Mouse (Mus musculus): ENCODE measurements around the gene Asah2. TPM values are rescaled to one million over a fixed set of nuclear protein-coding genes. Genes with fewer than 3 reads are reported as not detected.
A peak's percentile ranks its signal among the peaks of the same experiment; 100 is the strongest.
"Not testable (repeated sequence)": the region's sequence is repeated elsewhere in the genome, so short reads cannot be mapped to it uniquely, and the experiment has no call there.

Gene Asah2
- total and polyA plus RNA-seq, 3 experiments, result 13.0 to 25.7 (median 20.5) TPM

DNA sequence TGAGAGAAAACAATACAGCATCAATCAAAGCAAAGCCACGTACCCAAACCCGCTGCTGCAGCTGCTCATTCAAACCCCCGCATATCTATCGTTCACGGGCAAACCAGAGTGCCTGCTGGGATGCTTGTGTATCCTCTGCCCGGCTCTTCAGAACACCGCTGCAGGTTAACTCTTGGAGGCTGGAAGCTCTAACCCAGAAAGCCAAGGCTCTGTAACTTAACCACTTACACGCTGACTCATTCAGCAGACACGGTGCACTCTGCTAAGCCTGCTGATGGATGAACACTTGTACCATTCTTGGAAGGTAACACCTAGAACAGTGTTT is 5.1 kb downstream of the Asah2 start:
- DNase-seq, result no peak

DNA sequence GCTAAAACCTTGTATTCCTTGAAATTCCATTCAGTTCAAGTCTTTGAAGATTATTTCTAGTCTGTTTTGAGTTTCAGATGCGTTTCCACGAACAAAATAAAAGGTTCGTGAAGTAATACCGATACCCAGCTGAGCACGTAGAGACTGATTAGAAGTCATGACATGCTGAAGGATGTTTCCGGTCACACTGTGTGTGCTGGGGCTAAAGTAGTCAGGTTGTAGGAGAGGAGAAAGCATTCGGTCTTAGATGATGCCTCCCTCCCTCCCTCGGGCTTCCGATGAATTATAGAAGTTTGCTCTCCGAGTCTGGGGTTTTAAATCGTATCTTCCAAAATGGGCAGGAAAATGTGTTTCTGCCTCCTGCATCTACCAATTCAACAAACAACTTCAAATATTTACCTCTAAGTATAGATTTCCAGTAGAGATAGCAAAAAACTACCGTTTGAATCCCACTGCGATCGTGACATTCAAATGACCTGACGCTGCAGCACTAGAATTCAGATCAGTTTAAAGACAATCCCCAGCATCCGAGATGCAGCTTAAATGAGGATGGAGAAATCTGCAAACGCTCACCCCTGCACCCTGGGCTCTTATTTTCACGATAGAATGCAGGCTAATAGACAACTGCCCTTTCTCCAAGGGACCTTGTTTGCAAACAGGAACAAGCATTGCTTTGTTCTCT is 5.6 kb downstream of the Asah2 start:
- DNase-seq, result no peak

DNA sequence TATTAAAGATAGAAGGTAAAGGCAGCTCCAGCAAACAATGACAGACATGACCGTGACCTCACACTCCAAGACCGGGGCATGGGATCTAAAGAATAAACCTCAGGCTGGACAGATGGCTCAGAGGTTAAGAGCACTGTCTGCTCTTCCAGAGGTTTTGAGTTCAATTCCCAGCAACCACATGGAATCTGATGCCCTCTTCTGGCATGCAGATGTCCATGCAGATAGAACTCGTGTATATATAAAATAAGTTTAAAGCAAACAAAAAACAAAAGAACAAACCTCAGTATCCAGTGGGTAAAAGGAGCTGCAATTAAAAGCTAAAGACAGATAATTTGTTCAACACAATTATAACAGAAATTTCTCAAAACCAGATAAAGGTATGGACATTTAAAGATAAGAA is 9.4 kb downstream of the Asah2 start:
- no peak for DNase-seq

DNA sequence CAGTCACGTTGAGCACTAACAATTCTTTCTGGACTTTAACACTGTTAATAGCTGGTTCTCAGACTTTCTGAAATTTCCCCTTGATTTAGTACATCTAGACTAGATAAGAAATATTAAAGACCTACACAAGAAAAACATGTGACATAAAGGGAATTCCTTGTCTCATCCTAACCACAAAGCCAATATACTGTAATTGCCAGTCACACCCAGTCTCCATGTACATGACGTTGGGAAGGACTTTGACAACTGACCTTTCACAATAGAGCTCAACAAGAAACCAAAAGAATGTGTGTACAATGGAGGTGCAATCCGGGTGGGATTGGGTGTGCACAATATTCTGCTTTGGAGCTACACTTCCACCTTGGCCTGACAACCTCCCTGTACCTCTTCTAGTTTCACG is 15.7 kb downstream of the Asah2 start:
- no peak for DNase-seq

DNA sequence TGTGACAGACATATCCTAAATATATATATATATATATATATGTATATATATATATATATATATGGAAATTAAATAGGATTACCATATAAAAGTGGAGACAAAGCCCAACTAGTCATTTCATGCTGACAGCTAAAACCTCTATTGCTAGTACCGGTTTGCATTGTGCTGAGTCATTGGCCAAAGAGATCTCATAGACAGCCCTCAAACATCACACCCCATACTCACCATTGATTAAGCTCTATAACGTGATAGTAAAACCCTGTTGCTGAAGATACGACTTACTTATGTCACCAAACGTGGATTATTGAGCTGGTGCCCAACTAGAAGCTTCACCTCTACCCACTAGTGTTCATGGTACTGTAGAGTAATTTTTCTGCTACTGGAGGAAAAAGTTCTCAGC is 17.2 kb downstream of the Asah2 start:
- DNase-seq, result no peak

DNA sequence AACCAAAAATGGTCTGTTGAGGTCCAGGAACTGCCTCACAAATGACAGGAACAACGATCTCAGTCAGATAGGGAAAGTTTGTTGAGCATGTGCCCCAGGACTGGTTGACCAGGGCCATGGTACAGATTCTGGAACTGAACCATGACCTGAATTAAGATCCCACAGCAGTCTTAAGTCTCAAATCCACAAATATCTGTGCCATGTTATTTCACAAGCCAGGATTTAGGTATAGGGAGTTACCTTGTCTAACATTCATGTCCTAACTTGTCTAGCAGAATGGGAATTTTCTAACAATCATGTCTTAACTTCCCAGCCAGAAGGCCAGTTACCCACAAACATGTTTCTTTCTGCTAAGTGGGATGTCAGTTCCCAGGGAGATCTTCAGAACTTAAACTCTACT is 19.4 kb downstream of the Asah2 start:
- no peak for DNase-seq

DNA sequence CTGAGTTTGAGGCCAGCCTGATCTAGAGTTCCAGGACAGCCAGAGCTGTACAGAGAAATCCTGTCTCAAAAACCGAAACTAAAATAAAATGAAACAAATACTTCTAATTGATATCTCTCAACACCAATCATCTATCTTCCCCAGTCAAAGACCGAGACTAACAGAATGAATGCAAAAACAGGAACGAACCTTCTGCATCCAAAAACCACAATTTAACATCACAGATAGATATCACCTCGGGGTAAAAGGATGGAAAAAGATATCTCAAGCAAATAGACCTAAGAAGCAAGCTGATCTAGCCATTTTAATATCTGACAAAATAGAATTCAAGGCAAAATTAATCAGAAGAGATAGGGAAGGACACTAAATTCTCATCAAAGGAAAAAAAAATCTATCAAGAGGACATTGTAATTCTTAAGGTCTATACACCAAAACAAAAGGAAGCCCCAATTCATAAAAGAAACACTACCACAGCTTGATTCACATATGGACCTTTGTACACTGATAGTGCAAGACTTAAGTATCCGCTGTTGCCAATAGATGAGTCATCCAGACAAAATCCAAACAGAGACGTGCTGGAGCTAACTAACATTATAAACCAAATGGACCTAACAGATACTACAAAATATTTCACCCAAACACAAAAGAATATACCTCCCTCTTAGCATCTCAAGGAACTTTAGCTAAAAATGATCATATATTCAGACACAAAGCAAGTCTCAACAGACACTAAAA is 20.1 kb downstream of the Asah2 start:
- DNase-seq, result no peak

DNA sequence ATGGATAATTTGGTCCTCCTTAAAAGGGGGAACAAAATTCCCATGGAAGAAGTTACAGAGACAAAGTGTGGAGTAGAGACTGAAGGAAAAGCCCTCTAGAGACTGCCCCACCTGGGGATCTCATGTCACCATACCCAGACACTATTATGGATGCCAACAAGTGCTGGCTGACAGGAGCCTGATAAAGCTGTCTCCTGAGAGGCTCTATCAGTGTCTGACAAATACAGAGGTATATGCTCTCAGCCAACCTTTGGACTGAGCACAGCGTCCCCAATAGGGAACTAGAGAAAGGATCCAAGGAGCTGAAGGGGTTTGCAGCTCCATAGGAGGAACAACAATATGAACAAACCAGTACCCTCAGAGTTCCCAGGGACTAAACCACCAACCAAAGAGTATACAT is 23.2 kb downstream of the Asah2 start:
- not testable (repeated sequence) for DNase-seq

DNA sequence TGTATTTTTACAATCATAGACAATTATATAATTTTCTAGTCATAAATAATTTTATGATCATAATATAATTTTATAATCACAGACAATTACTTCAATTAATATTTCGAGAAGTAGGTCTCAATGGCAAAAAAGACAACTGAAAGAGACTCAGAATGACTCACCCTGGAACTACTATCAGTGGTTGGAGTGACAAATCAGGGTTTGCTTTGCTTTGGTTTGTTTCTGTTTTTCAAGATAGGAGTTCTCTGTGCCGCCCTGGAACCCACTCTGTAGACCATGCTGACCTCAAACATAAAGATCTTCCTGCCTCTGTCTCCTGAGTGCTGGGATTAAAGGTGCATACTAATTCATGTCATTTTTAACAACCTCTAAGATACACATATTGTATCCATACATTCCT is 37.7 kb downstream of the Asah2 start:
- no peak for DNase-seq

DNA sequence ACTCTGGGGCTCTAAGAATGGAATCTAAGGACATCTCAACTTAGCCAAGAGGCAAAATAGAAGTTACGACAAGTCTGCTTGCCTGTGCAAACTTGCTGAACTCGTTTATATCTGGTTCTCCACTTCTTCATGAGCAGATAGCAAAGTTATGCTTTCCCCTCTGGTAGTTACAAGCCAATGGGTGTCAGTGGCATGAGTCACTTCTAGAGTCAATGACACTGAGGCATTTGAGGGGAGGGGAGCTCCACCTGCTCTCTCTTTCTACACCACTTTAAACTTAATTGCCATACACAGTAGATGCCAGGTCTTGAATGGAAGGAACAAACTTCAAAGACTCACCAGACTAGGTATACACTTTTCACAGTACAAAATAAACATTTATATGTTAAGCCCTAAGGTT is 38.4 kb downstream of the Asah2 start:
- peak; percentile 40 for DNase-seq

DNA sequence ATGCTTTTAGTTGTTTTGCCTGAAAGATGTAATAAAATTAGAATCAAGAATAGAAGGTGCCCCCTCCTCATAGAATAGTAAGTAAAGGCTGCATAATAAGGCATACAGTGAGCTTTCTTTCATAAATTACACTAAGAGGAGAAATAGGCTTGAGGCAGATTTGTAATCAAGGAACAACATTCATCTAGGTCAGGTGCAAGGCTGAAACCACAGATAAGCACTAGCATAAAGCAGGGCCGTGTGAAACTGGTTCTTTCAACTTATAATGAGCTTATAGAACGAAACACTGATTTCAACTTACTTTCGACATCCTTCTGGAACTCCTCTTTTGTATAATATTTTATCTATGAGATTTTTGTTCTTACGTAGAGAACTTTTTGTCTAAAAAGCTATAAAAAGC is 40.3 kb downstream of the Asah2 start:
- DNase-seq, result no peak

DNA sequence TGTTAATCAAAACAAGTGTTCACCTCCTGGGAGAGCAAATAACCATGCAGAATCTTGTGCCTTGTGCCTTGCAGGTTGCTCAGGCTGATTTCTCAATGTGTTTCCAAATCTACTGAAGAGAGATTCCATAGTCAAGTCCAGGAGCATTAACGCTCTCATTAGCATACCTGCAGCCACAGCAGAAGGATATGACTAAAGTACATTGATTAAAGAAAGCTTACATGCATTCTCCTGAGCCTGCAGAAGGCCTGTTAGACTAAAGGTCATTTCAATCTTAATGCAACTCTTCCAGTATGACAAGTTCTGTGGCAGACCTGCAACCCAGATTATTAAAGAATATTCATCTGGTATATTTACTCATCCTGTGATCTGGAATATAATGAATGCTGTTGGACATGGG is 46.7 kb downstream of the Asah2 start:
- DNase-seq, result no peak

DNA sequence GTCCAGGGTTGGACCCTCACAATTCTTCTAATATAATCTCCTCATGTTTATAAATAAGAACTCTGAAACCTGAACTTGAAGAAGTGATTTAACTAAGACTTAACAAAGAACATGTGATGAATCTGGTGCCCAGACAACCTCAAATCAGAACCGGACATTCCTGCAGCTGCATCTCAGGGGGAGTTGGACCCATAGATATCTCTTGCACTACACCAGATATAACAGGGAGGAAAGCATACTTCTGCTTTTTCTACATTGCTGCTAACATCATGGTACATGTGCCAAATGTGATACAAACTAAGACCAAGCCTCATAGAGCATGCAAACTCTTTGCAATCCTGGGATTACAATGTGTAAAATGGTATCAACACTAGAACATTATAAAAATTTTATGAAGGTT is 51.8 kb downstream of the Asah2 start:
- DNase-seq, result no peak

DNA sequence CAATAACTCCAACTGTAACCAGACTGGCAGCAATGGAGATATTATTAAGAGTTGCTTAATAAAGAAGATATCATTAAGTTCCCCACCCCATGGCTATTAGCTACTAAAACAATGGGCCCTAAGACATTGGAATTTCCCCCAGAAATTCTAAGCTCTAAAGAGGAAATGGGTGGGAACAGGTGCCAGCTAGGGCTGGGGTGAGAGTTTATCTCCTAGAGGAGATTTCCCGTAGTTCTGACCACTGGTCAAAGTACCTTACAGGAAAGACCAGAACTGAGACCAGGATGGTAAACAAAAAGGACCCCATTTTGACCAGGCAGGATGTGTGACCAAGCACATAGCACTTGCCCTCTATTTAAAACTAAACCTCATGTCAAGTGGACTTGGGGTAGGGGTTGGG is 52.3 kb downstream of the Asah2 start:
- DNase-seq, result no peak

DNA sequence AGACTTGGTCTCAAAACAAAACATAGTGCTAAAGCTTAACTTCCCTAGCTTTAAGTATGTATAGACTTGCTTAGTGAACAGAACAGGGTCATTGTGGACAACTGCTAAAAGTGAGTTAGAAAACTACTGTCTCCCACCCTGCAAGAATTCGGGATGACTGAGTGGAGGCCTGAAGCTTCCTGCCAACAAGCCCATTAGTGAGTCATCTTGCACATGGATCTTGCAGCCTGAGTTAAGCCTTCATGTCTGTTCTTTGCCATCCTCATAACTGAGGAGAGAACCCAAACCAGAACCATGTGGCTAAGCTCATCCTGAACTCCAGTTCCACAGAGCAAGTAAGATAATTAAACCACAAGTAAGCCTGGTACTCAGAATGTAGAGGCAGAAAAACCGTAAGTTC is 56.8 kb downstream of the Asah2 start:
- no peak for DNase-seq

DNA sequence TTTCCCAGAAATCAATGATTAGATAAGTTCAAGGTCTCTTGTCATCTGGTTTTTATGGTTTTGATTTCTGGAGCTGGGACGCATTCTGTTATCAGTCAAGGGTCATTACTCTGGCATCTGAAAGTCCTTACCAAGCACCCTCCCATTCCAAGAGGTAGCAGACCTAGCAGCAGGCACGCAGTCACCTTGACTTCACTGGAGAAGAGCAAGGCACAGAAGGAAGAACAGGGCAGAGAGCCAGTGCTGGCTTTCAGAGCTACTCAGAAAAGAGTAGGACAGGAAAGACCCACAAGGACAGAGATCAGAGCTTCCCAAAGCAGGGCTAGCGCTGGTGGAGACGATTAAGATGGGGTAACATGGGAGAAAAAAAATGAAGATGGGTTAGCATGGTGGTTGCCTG is 75.1 kb downstream of the Asah2 start:
- DNase-seq, result peak; percentile 46

DNA sequence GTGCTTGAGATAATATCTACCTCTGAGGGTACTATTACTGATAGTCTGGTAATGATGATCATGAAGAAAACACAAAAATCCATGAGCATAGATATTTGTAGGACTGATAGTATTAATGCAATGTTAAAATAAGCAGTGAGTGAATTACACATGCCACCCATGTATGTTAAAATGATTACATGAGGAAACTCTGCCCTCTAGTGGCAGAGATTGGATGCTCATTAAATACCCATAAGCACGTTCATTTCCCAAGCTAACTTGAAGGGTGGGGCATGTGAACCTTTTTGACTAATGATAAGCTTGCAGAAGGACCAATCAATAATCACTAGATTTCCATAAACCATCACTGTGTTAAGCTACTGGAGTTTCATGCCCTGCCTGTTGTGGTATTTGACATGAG is 77.6 kb downstream of the Asah2 start:
- DNase-seq, result peak; percentile 18

DNA sequence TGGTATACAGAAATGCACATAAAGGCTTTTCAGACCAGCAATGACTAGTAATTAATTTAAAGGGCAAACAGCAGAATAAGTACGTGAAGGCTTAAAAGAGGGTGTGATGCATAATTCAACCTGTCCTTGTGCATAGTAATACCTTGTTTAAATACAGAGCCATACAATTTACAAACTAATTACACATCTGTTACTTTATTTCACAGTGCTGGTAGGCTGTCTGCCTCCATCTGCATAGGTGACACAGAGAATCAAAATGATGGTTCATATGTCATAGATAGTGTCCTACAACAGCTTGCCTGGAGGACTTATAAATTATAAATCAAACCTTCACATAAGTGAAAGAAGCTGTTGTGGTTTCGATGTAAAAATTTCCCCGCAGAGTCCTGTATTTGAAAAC is 82.6 kb downstream of the Asah2 start:
- no peak for DNase-seq

DNA sequence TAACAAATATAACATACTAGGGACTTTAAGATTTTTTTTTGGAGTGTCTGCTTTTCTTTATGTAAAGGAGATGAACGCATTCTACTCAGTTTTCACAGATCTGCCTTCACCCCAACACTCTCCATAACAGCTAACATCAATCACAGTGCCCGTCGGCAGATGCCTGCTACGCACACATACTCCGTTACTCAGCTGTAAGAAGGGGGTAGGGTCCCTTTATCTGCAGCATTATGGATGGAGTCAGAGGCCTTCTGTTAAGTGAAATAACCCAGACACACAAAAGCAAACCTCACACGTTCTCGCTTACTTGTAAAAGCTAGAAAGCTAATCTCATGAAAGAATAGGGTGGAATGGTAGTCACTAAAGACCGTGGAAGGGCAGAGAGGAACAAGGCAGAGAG is 88.3 kb downstream of the Asah2 start:
- DNase-seq, result no peak

DNA sequence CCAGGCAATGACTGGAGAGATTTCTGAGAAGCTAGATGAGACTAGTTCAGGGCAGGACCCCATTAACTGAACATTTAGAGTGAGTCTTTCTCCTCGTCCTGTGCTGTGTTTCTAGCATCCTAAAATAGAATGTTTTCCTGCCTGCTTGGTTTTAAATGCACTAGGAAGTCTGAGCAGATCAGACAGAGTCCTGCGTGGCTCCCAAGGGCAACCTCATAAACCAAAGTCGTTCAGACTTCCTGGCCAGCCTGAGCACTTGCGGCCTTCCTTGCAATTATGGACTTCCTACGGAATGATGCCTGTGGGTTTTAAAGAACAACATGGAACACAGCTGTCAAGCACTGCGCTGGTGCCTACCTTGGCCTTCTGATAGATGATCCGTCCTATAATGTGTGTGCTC is 89.4 kb downstream of the Asah2 start:
- peak; percentile 7 for DNase-seq

DNA sequence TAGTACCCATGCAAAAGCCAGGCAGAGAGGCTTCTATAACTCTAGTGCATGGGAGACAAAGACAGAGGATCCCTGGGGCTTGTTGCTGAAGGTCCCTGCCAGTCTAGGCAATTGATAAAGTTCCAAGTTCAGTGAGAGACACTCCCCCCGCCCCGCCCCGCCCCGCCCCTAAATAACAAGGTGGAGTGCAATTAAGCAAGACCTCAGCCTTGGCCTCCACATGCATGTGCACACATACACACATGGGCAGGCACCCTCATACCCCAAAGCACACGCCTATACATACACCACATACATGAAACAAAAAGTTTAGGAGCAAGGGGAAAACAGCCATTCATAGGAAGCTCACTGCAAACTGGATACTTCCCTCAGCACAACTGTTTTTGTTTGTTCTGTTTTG is 90.0 kb downstream of the Asah2 start:
- no peak for DNase-seq

DNA sequence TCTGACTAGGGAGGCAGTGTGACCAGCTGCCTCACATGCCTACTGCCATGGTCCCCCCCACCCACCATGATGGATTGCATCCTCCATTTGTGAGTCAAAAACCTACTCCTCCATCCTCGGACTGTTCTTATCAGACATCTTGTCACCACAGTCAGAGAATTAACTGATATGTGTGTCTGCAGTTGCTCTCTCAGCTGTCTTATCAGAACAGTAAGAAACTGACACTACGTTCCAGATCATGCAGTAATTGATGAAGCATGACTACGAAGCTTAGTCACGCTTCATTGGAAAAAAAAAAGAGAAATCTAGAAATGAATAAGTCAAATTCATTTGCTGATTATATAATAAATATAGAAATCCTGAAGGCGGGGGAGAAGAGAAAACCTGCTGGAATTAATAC is 105.4 kb downstream of the Asah2 start:
- no peak for DNase-seq

DNA sequence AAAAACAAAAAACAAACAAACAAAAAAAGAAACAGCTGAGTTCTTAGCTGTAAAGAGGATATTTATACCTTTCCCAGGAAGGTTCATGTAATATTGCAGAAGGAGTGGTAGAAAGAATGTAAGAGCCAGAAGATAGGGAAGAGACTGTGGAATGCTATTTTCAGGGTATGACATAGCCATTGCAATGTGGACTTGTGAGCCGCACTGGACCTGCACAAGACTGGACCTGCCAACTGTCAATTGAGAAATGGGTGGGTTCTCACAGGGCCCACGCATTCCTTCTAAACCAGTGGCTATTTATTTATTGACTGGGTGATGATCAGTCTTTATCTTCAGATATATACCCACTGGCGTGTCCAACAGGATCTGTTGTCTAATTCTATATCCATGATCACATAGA is 111.1 kb downstream of the Asah2 start:
- no peak for DNase-seq

DNA sequence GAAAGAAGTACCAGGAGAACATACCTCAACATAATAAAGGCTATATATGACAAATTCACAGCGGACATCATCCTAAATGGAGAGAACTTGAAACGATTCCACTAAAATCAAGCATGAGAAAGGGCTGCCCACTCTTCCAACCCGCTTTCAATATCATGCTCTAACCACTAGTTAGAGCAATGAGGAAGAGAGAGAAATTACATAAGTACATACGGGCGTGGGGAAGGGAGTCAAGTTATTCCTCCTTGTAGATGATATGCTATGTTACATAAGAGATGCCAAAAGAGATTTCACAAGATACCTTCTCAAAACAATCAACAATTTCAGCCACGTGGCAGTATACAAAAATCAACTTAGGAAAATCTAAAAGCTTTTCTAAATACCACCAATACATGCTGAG is 117.0 kb downstream of the Asah2 start:
- no peak for DNase-seq

All from adrenal gland, adult 2 months (tissue).